ENCODE assay signal across 7 mouse cellular contexts in genomic region chr15:96666663-96667062, GRCm38 (mm10). TPM values are rescaled to one million over a fixed set of nuclear protein-coding genes. Genes with fewer than 3 reads are reported as not detected.
DNase-seq lines count a peak whose midpoint lies in the region; ATAC-seq and TF ChIP-seq lines count a peak whose summit lies in the region.

No protein-coding gene starts in this region.

- H3K27me3 ChIP-seq in MEL (ENCODE audit: control insufficient read depth in 1 of 2, insufficient read depth in 2 of 2, low read length in 2 of 2) = peaks cover 18 to 21% of the 10 kb centered on the region in 2 experiments

- no peaks in the 10 kb centered on the region for H3K9me3 ChIP-seq in MEL (replicated peaks; ENCODE audit: insufficient read depth, low read length)

- H3K4me1 ChIP-seq in MEL (ENCODE audit: control insufficient read depth in 1 of 2, insufficient read depth in 2 of 2, low read length in 2 of 2) = peaks cover 0 to 2% of the 10 kb centered on the region in 2 experiments; a peak in 1 of 4 replicates

- peak overlapping the region; percentile 32; the same call in 1 of the 2 replicates for H3K9ac ChIP-seq in MEL (ENCODE audit: control insufficient read depth, low read depth, low read length, poor library complexity, severe bottlenecking)

- TF ChIP-seq CTCF in MEL (IDR thresholded peaks at IDR 0.05 in 2 of 3, conservative IDR thresholded peaks at IDR 0.05 in 1 of 3; ENCODE audit: control insufficient read depth in 1 of 3, insufficient read depth in 1 of 3, low read depth in 2 of 3, low read length in 3 of 3, poor library complexity in 1 of 3, severe bottlenecking in 1 of 3) = peak; percentile 88 to 96 (median 95)
- peak; percentile 94 for TF ChIP-seq CTCF in layer of hippocampus, adult 2 months (conservative IDR thresholded peaks at IDR 0.05)

- H3K27ac ChIP-seq in MEL (ENCODE audit: control insufficient read depth, low read depth, low read length) = no peak overlapping the region
- no peak overlapping the region for H3K27ac ChIP-seq in layer of hippocampus, adult 2 months

- peak overlapping the region; percentile 52 to 66 for H3K4me3 ChIP-seq in MEL (ENCODE audit: control insufficient read depth in 1 of 2, insufficient read depth in 1 of 2, low read depth in 2 of 2, low read length in 2 of 2)
- peak overlapping the region; percentile 32 for H3K4me3 ChIP-seq in layer of hippocampus, adult 2 months

- intact Hi-C loops in heart, postnatal 14 days (cut with DNase I) = loop anchor here (1.0 to 2.0 kb wide), 2 partner anchors 118 to 124 kb away; no protein-coding TSS in a partner anchor

- peak; percentile 89 for DNase-seq in MEL (ENCODE audit: low read depth, low spot score)
- DNase-seq in brain, adult 2 months (ENCODE audit: low read depth, low spot score) = peak; percentile 86
- peak; percentile 61 to 79 for DNase-seq in heart, postnatal 14 days
- DNase-seq in layer of hippocampus, adult 2 months (ENCODE audit: low spot score in 2 of 2) = peak; percentile 66 to 72
- DNase-seq in lung, postnatal 10 days = peak; percentile 79
- peak; percentile 72 for DNase-seq in retina, postnatal 7 days (ENCODE audit: low read depth, low spot score)

- ATAC-seq in erythroblast, adult 5-6 weeks (replicated peaks; ENCODE audit: low FRiP score, poor library complexity, severe bottlenecking) = peak; percentile 89

- TF ChIP-seq EP300 in MEL (IDR thresholded peaks at IDR 0.05; ENCODE audit: low read depth in 1 of 2, low read length in 2 of 2) = no peak

- H3K36me3 ChIP-seq in MEL (ENCODE audit: control insufficient read depth in 1 of 2, insufficient read depth in 2 of 2, low read length in 2 of 2) = no peaks in the 10 kb centered on the region; a peak in 1 of 4 replicates

- H3K79me2 ChIP-seq in MEL (ENCODE audit: control insufficient read depth, insufficient read depth, low read length, poor library complexity) = no peaks in the 10 kb centered on the region

- peak; percentile 73 for TF ChIP-seq RAD21 in MEL (IDR thresholded peaks at IDR 0.05; ENCODE audit: low read depth, low read length)

- TF ChIP-seq POLR2A in MEL (IDR thresholded peaks at IDR 0.05; ENCODE audit: control insufficient read depth in 1 of 2, insufficient read depth in 1 of 2, low read depth in 1 of 2, low read length in 2 of 2, poor library complexity in 1 of 2) = no peak

TF ChIP-seq in MEL, 35 proteins besides CTCF, POLR2A, EP300 and RAD21:
- TF ChIP-seq GATA1 (IDR thresholded peaks at IDR 0.05; ENCODE audit: low read depth, low read length) (peak; percentile 48; the same call in 1 of the 2 replicates), ZMIZ1 (IDR thresholded peaks at IDR 0.05; ENCODE audit: low read depth, low read length) (no peak), SMC3 (IDR thresholded peaks at IDR 0.05; ENCODE audit: low read depth, low read length) (peak; percentile 93), ZNF384 (IDR thresholded peaks at IDR 0.05; ENCODE audit: low read depth, low read length) (no peak), CHD1 (IDR thresholded peaks at IDR 0.05; ENCODE audit: low read depth, low read length) (no peak), TCF12 (IDR thresholded peaks at IDR 0.05; ENCODE audit: low read depth, low read length) (no peak), MAFK (IDR thresholded peaks at IDR 0.05; ENCODE audit: borderline replicate concordance, low read depth, low read length) (no peak), SIN3A (IDR thresholded peaks at IDR 0.05; ENCODE audit: low read length) (peak; percentile 51; the same call in 1 of the 2 replicates), RCOR1 (IDR thresholded peaks at IDR 0.05; ENCODE audit: low read depth, low read length) (no peak), ZC3H11A (IDR thresholded peaks at IDR 0.05; ENCODE audit: low read depth, low read length) (peak; percentile 73), MAZ (IDR thresholded peaks at IDR 0.05; ENCODE audit: low read depth, low read length) (peak; percentile 67; the same call in 1 of the 2 replicates), MAX (IDR thresholded peaks at IDR 0.05; ENCODE audit: low read length) (no peak), ZKSCAN1 (IDR thresholded peaks at IDR 0.05; ENCODE audit: low read depth, low read length) (no peak), TBP (IDR thresholded peaks at IDR 0.05; ENCODE audit: low read depth, low read length) (no peak)

RNA-seq across cellular contexts. Expression of gene Slc38a1, which starts 23.9 kb away (rescaled TPM):
- not detected in 2 replicates for total RNA-seq in MEL (2012; rRNA removed)
- polyA plus RNA-seq in MEL (2012; ENCODE audit: insufficient read depth in 1 of 2, insufficient read length in 2 of 2, low read depth in 1 of 2, low replicate concordance in 2 of 2, missing spikeins in 1 of 2) = under 1 TPM in 1 of 2 experiments, not detected in 1; 0.03 TPM
- total RNA-seq in erythroblast, adult 5-6 weeks (2015; ENCODE audit: low replicate concordance) = 15.3 and 27.3 TPM in 2 replicates
- 6.6 TPM in 2 replicates for total RNA-seq in erythroblast, adult 5-6 weeks (2017; ENCODE audit: low replicate concordance)
- 10 to 100 TPM; 33.6 to 35.4 TPM for total RNA-seq in heart, postnatal 14 days (2021)
- total RNA-seq in layer of hippocampus, adult 2 months (2021) = 10 to 100 TPM; 78.9 to 80.9 TPM

RNA-seq across cellular contexts. Expression of gene Slc38a2, which starts 32.9 kb away (rescaled TPM):
- 80.6 and 150 TPM in 2 replicates for total RNA-seq in MEL (2012; rRNA removed)
- 100 to 1,000 TPM; 177 to 590 TPM for polyA plus RNA-seq in MEL (2012; ENCODE audit: insufficient read depth in 1 of 2, insufficient read length in 2 of 2, low read depth in 1 of 2, low replicate concordance in 2 of 2, missing spikeins in 1 of 2)
- 34.4 and 44.7 TPM in 2 replicates for total RNA-seq in erythroblast, adult 5-6 weeks (2015; ENCODE audit: low replicate concordance)
- total RNA-seq in erythroblast, adult 5-6 weeks (2017; ENCODE audit: low replicate concordance) = 22.3 and 29.1 TPM in 2 replicates
- total RNA-seq in heart, postnatal 14 days (2021) = 100 to 1,000 TPM; 257 to 301 TPM
- 10 to 100 TPM; 73.5 to 78.1 TPM for total RNA-seq in layer of hippocampus, adult 2 months (2021)
